Mouse (Mus musculus): ENCODE data around the gene Rftn1.

- TF ChIP-seq CTCF (IDR thresholded peaks at IDR 0.05; ENCODE audit: extremely low read depth, insufficient read depth, low read length) = no peak
- no peak for TF ChIP-seq POLR2A (IDR thresholded peaks at IDR 0.05; ENCODE audit: extremely low read depth, insufficient read depth, low read length)
Measured at GRCm38 (mm10) chr17:50019090-50019489, 171.4 kb downstream of the Rftn1 start.
